Mouse (Mus musculus) spleen, adult 2 months (tissue): ENCODE measurements around the gene Chrnb4. TPM values are rescaled to one million over a fixed set of nuclear protein-coding genes. Genes with fewer than 3 reads are reported as not detected.

Experiments
- DNase-seq, 2 experiments: peaks; one replicate each; pipeline versions ENCODE4 v3.0.0 to v3.0.0-alpha.2; 2012 to 2021; ENCODE audit warnings: low spot score in 2 of 2, low read depth in 1 of 2
- H3K27ac ChIP-seq: fragments of 200-500 bp; 2 replicates; pipeline ENCODE4 v1.5.1; 2012; ENCODE audit warnings: low read length, inconsistent platforms; ENCODE audit not compliant: insufficient read depth
- H3K27me3 ChIP-seq: fragments of 200-500 bp; 2 replicates; pipeline ENCODE4 v1.6.1; 2012; ENCODE audit warnings: mild to moderate bottlenecking, moderate library complexity, low read length, inconsistent platforms; ENCODE audit not compliant: control insufficient read depth, insufficient read depth
- H3K36me3 ChIP-seq: fragments of 200-500 bp; 2 replicates; pipeline ENCODE4 v1.6.1; 2012; ENCODE audit warnings: mild to moderate bottlenecking, low read length, inconsistent platforms; ENCODE audit not compliant: control insufficient read depth, insufficient read depth
- H3K4me1 ChIP-seq: fragments of 200-500 bp; 2 replicates; pipeline ENCODE4 v1.6.1; 2011; ENCODE audit warnings: inconsistent platforms; ENCODE audit not compliant: control insufficient read depth, insufficient read depth, insufficient read length
- H3K4me3 ChIP-seq: fragments of 200-500 bp; 2 replicates; pipeline ENCODE4 v1.5.1; 2011; ENCODE audit warnings: mild to moderate bottlenecking, inconsistent platforms; ENCODE audit not compliant: insufficient read depth, insufficient read length; ENCODE audit errors: extremely low read depth
- CTCF ChIP-seq: fragments of 200-500 bp; IDR thresholded peaks from 2 replicates; pipeline ENCODE4 v1.5.1; 2011; ENCODE audit warnings: mild to moderate bottlenecking, inconsistent platforms; ENCODE audit not compliant: insufficient read depth, insufficient read length, insufficient replicate concordance; ENCODE audit errors: extremely low read depth
- POLR2A ChIP-seq: fragments of 200-500 bp; IDR thresholded peaks from 2 replicates; pipeline ENCODE4 v1.6.1; 2011; ENCODE audit warnings: low read depth, low read length, inconsistent platforms
- WGBS: fragments of 180-500 bp; shearing (Covaris S2); methylation state at CpG from one replicate; pipeline ENCODE4 v1.1.7; 2018; 5-methylcytosine and 5-hydroxymethylcytosine counted together
- polyA plus RNA-seq: library from polyadenylated mRNA; depleted of rRNA; stranded (reverse); fragments of >200 nt; gene quantifications from 2 replicates; pipeline ENCODE4 v1.2.3, GENCODE M21; 2012

Chrnb4 gene
- polyA plus RNA-seq, 1 experiment: 0.40 TPM

GRCm38 (mm10) chr9:55067260-55067964 is 18.8 kb upstream of the Chrnb4 start:
- DNase-seq: no peak
- Histone ChIP-seq H3K4me1 (no peaks in the 10 kb centered on the region), H3K27ac (no peak overlapping the region), H3K27me3 (no peaks in the 10 kb centered on the region), H3K36me3 (no peaks in the 10 kb centered on the region), H3K4me3 (no peak overlapping the region)
- 76% methylated on average over 8 of the region's 8 CpGs for WGBS
- no peak for TF ChIP-seq POLR2A
- no peak for TF ChIP-seq CTCF

GRCm38 (mm10) chr9:55065241-55065640 is 16.7 kb upstream of the Chrnb4 start:
- Histone ChIP-seq H3K4me3 (no peak overlapping the region), H3K27me3 (no peaks in the 10 kb centered on the region), H3K36me3 (no peaks in the 10 kb centered on the region), H3K27ac (no peak overlapping the region), H3K4me1 (no peaks in the 10 kb centered on the region)
- no peak for TF ChIP-seq CTCF
- TF ChIP-seq POLR2A: no peak
- DNase-seq: no peak
- 93% methylated on average over 9 of the region's 9 CpGs for WGBS

GRCm38 (mm10) chr9:55058067-55058466 is 9.5 kb upstream of the Chrnb4 start:
- no peak for DNase-seq
- H3K4me3 ChIP-seq: no peak overlapping the region
- WGBS: 92% methylated on average over 4 of the region's 4 CpGs

GRCm38 (mm10) chr9:55055386-55055930 is 6.9 kb upstream of the Chrnb4 start:
- TF ChIP-seq CTCF: no peak
- no peak for TF ChIP-seq POLR2A
- no peaks in the 10 kb centered on the region for H3K36me3 ChIP-seq
- no peaks in the 10 kb centered on the region for H3K4me1 ChIP-seq
- DNase-seq: no peak
- WGBS: 88% methylated on average over 2 of the region's 2 CpGs
- H3K4me3 ChIP-seq: no peak overlapping the region
- H3K27me3 ChIP-seq: no peaks in the 10 kb centered on the region
- no peak overlapping the region for H3K27ac ChIP-seq

More at GRCm38 (mm10) chr9:55058067-55058466, 9.5 kb upstream of the Chrnb4 start:
- H3K27me3 ChIP-seq: no peaks in the 10 kb centered on the region
- TF ChIP-seq CTCF: no peak
- no peak for TF ChIP-seq POLR2A
- no peak overlapping the region for H3K27ac ChIP-seq
- no peaks in the 10 kb centered on the region for H3K36me3 ChIP-seq
- no peaks in the 10 kb centered on the region for H3K4me1 ChIP-seq

- 0 out of 2 replicates have a peak, but pooled peaks cover 2% of the 10 kb centered on the region for H3K27me3 ChIP-seq
- H3K4me1 ChIP-seq: no peaks in the 10 kb centered on the region
- no peak overlapping the region for H3K4me3 ChIP-seq
- no peaks in the 10 kb centered on the region for H3K36me3 ChIP-seq
- H3K27ac ChIP-seq: no peak overlapping the region
- no peak for DNase-seq
- under 1% methylated on average over 3 of the region's 3 CpGs for WGBS
- no peak for TF ChIP-seq CTCF
- TF ChIP-seq POLR2A: no peak
These were observed 1.8 kb downstream of the Chrnb4 start for GRCm38 (mm10) chr9:55046764-55047163.

GRCm38 (mm10) chr9:55045001-55045400 is 3.6 kb downstream of the Chrnb4 start:
- Histone ChIP-seq H3K27me3 (0 out of 2 replicates have a peak, but pooled peaks cover 2% of the 10 kb centered on the region), H3K4me1 (no peaks in the 10 kb centered on the region), H3K4me3 (no peak overlapping the region), H3K36me3 (no peaks in the 10 kb centered on the region), H3K27ac (no peak overlapping the region)
- DNase-seq: no peak
- 72% methylated on average over 2 of the region's 2 CpGs for WGBS
- TF ChIP-seq POLR2A (no peak), CTCF (no peak)

- H3K27me3 ChIP-seq: 0 out of 2 replicates have a peak, but pooled peaks cover 2% of the 10 kb centered on the region
- no peak overlapping the region for H3K27ac ChIP-seq
- no peak for DNase-seq
- whole genome bisulfite sequencing: 78% methylated on average over 8 of the region's 8 CpGs
- H3K4me1 ChIP-seq: no peaks in the 10 kb centered on the region
- TF ChIP-seq POLR2A (no peak), CTCF (no peak)
- no peaks in the 10 kb centered on the region for H3K36me3 ChIP-seq
- H3K4me3 ChIP-seq: no peak overlapping the region
These were observed 4.9 kb downstream of the Chrnb4 start for GRCm38 (mm10) chr9:55043688-55044087.
